Mouse (Mus musculus): Measurements from ENCODE around the gene Cntn1.
"Not testable (repeated sequence)": the region's sequence is repeated elsewhere in the genome, so short reads cannot be mapped to it uniquely, and the experiment has no call there.

Cntn1 gene

GRCm38 (mm10) chr15:92268741-92269322, 217.9 kb downstream of the Cntn1 start:
- DNase-seq (ENCODE audit: extremely low spot score) = no peak

- DNase-seq (ENCODE audit: extremely low spot score) = no peak
Measured at GRCm38 (mm10) chr15:92271801-92272365, 220.9 kb downstream of the Cntn1 start.

- DNase-seq (ENCODE audit: extremely low spot score) = peak; percentile 27
Measured at GRCm38 (mm10) chr15:92276826-92277225, 225.9 kb downstream of the Cntn1 start.

GRCm38 (mm10) chr15:92277984-92278383, 227.0 kb downstream of the Cntn1 start:
- no peak for DNase-seq (ENCODE audit: extremely low spot score)

- no peak for DNase-seq (ENCODE audit: extremely low spot score)
Measured at GRCm38 (mm10) chr15:92280966-92281365, 230.0 kb downstream of the Cntn1 start.

GRCm38 (mm10) chr15:92287616-92288015, 236.7 kb downstream of the Cntn1 start:
- DNase-seq (ENCODE audit: extremely low spot score) = no peak

- DNase-seq (ENCODE audit: extremely low spot score) = no peak
Measured at GRCm38 (mm10) chr15:92296479-92296878, 245.5 kb downstream of the Cntn1 start.

- DNase-seq (ENCODE audit: extremely low spot score) = no peak
Measured at GRCm38 (mm10) chr15:92302796-92303195, 251.8 kb downstream of the Cntn1 start.

GRCm38 (mm10) chr15:92304221-92304620, 253.3 kb downstream of the Cntn1 start:
- no peak for DNase-seq (ENCODE audit: extremely low spot score)

- DNase-seq (ENCODE audit: extremely low spot score) = no peak
Measured at GRCm38 (mm10) chr15:92321959-92322358, 271.0 kb downstream of the Cntn1 start.

- no peak for DNase-seq (ENCODE audit: extremely low spot score)
Measured at GRCm38 (mm10) chr15:92327111-92327510, 276.1 kb downstream of the Cntn1 start.

- no peak for DNase-seq (ENCODE audit: extremely low spot score)
Measured at GRCm38 (mm10) chr15:92340253-92340652, 289.3 kb downstream of the Cntn1 start.

- no peak for DNase-seq (ENCODE audit: extremely low spot score)
Measured at GRCm38 (mm10) chr15:92341424-92341823, 290.5 kb downstream of the Cntn1 start.

- no peak for DNase-seq (ENCODE audit: extremely low spot score)
Measured at GRCm38 (mm10) chr15:92344136-92344869, 293.3 kb downstream of the Cntn1 start.

GRCm38 (mm10) chr15:92347426-92347825, 296.5 kb downstream of the Cntn1 start:
- no peak for DNase-seq (ENCODE audit: extremely low spot score)

- peak; percentile 45 for DNase-seq (ENCODE audit: extremely low spot score)
Measured at GRCm38 (mm10) chr15:92347902-92348301, 296.9 kb downstream of the Cntn1 start.

GRCm38 (mm10) chr15:92348453-92348852, 297.5 kb downstream of the Cntn1 start:
- not testable (repeated sequence) for DNase-seq (ENCODE audit: extremely low spot score)

GRCm38 (mm10) chr15:92364153-92364552, 313.2 kb downstream of the Cntn1 start:
- no peak for DNase-seq (ENCODE audit: extremely low spot score)

- no peak for DNase-seq (ENCODE audit: extremely low spot score)
Measured at GRCm38 (mm10) chr15:92364592-92364991, 313.6 kb downstream of the Cntn1 start.
